Mouse (Mus musculus) skeletal muscle tissue, adult 2 months (tissue): ENCODE results near the gene Nr0b2.
"Not testable (repeated sequence)": the region's sequence is repeated elsewhere in the genome, so short reads cannot be mapped to it uniquely, and the experiment has no call there.

Experiments
- DNase-seq: peaks from one replicate; pipeline ENCODE4 v3.0.0-alpha.2; 2012; ENCODE audit warnings: low read depth, low spot score

The Nr0b2 gene

DNA sequence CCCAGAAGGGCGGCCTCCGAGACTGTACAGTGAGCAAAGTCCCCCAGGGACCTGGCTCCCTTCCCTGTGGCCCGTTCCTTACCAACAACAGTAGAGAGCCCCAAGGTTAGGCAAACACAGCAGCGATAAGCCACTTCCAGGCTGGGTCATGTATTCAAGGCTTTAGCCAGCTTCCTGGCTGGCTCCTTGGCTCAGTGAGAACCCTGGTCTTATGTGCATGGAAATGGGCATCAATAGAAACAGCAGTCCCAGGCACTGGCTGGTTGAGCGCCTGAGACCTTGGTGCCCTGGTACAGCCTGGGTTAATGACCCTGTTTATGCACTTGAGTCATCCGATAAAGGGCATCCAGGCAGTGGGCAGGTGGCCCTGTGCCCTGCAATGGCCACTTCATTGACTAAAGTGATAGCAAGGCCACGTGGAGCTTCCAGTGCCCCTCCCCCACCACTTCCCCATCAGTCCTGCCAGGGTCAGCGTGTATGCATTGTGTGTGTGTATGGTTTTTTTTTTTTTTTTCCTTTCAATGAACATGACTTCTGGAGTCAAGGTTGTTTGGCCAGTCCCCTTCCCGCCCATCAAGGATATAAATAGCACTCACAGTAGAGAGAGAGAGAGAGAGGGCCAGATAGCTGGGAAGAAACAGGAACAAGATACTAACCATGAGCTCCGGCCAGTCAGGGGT is at the start of gene Nr0b2:
TSS of gene Nr0b2 (plus strand) at position 609 of the 680 bp plus-strand sequence.
- no peak for DNase-seq

- DNase-seq = no peak
These were observed 48.9 kb upstream of the Nr0b2 start for GRCm38 (mm10) chr4:133504300-133504699.

DNA sequence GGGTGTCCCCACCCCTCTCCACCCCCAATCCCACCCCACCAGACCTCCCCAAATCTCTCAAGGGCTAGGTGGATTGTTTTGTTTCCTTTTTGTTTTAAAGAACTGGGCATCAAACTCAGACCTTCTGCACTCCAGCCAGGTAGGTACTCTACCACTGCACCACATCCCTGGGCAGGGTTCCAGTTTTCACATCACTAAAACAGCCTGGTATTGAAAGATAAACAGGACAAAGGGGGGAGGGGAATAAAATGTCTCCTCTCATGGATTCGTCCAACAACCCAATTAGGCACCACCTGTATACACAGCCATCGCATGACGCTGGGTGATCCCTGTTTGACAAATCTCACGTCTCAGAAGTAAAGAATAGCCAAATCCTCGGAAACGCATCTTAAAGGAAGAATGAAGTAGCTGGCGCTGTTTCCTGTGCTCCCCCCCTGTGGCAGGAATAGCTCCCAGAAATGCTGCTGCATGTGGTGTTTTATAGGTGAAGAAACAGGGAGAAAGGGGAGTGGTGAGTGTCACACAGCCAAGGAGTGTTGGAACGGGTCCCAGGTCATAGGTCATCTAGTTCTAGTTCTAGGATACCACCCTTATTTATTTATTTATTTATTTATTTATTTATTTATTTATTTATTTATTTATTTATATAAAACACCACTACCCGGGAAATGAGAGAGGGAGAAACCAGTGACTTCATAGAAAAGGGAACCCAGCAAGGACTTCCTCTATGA is 48.3 kb upstream of the Nr0b2 start:
- DNase-seq = no peak

GRCm38 (mm10) chr4:133506573-133506972 is 46.6 kb upstream of the Nr0b2 start:
- DNase-seq = no peak

- DNase-seq = no peak
These were observed 44.2 kb upstream of the Nr0b2 start for GRCm38 (mm10) chr4:133508990-133509389.

DNA sequence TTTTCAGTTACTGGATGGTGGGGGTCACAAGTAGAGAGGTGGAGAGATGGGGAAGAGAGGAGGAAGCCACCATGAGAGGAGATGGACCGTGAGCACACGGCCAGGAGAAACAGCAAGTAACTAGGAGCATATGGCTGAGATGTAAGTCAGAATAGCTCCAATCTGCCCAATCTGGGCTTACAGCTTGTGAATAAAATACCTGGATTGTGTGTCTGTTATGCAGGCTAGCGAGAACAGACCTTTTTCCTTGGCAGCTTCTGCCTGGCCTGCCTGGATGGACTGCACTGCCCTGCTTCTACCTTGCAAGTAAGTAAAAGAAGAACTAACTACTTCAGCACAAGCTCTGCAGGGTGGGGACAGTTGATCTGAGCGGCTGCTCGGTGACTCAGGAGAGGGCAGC is 42.1 kb upstream of the Nr0b2 start:
- DNase-seq = no peak

DNA sequence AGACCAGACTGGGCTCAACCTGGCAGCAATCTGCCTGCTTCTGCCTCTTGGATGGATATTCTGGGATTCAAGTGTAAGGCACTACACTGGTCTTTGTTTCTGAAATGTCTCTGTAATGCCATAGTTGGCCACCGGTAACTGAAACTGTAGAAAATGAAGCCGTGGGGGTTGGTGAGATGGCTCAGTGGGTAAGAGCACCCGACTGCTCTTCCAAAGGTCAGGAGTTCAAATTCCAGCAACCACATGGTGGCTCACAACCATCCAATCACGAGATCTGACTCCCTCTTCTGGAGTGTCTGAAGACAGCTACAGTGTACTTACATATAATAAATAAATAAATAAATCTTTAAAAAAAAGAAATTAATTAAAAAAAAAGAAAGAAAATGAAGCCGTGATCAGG is 40.7 kb upstream of the Nr0b2 start:
- not testable (repeated sequence) for DNase-seq

- peak; percentile 37 for DNase-seq
These were observed 40.2 kb upstream of the Nr0b2 start for GRCm38 (mm10) chr4:133512972-133513371.

GRCm38 (mm10) chr4:133518601-133519368 is 34.4 kb upstream of the Nr0b2 start, which contains the start of gene Kdf1:
TSS of gene Kdf1 (plus strand) at chr4:133518963.
- DNase-seq = no peak

- no peak for DNase-seq
These were observed 33.9 kb upstream of the Nr0b2 start for GRCm38 (mm10) chr4:133519369-133519665.

- DNase-seq = no peak
These were observed 31.7 kb upstream of the Nr0b2 start for GRCm38 (mm10) chr4:133521502-133521901.

DNA sequence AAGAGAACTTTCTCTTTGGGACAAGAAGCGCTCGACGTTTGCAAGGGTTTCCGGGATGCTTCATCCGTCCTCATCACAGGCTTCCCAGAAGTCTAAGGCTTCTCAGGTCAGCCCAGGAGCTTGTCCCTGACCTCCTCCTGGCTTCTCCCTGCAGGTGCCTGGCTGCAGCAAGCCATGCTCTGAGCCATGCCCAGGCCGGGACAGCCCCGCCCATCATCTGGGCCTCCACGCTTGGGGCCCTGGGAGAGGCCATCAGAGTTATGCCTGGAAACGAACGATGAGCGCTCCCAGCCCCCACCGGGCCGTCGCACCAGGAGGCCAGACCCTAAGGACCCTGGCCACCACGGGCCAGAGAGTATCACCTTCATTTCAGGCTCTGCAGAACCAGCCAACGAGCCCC is 25.4 kb upstream of the Nr0b2 start:
- no peak for DNase-seq

- DNase-seq = no peak
These were observed 20.4 kb upstream of the Nr0b2 start for GRCm38 (mm10) chr4:133532777-133533176.

DNA sequence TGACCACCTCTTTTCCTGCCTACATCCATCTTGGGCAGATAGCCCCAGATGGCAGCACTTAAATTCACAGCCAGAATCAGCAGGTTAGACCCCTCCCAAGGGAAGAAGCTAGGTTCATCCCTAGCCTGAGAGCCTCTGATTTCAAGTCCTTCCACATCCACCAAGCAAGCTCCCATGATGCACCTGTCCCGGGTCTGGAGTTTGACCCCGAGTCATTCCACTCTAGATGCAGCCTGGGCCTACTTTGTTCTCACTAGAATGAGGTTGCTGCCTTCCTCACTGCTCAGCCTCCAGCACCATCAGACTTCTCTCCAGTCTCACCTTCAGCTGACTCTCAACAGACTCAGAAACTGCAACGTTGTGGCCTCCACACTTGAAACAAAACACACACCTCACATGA is 17.1 kb upstream of the Nr0b2 start:
- DNase-seq = no peak

DNA sequence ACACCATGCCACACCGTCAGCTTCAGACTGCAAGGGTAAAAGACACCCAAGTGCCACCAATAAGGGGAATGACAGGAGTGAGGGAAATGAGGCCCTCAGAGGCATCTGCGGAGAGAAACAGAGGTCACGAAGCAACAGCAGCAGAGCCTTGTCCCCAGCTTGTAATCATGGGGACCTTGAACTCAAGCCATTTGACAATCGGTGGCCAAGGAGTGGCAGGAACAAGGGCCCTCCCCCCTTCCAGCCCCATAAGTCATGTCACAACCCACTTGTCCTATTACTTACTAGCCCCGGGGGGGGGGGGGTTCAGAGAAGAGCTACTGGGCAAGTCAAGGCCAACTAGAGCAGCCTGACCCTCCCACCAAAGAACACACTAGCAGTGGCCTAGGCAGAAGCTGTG is 16.5 kb upstream of the Nr0b2 start:
- DNase-seq = no peak

DNA sequence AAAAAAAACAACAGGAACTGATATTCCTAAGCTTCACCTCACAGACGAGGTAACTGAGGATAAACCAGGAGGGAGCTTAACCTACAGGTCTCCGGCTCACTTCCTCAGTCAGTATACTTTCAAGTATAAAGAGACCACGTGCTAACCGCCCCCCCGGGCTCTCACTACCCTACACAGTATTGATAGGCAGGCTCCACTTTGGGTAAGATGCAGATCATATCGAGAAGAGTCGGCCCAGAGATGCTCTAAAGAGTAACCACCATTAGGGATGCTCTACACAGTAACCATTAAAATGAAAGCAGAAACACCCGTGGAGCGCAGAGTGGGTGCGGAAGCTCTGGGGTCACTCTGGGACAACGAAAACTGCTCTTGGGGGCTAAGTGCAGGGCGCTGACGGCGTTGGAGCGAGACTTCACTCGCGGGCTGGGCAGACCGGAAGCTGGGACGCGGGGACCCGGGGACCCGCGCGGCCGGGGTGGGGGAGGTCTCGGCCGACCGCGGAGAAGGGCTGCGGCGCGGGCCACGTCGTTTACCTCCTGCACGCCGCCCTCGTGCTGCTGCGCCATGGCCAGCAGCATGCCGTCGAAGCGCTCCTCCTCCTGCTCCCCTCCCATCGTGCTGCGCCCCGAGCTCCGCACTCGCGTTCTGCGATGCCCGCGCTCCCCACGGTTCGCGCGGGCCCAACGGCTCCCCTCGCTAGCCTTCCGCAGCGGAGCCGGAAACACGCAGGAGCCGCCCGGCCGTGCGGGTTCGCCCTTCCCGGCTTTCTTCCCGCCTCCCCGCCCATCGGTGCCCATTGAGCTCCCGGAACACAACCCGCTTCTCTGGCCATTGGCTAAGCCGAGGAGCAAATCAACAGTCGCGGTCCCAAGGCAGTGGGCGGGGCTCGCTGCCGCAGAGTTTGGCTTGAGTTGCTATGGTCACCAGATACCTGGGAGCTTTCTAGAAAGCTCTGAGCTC is 7.6 kb upstream of the Nr0b2 start, which contains the start of gene Nudc:
TSS of gene Nudc (minus strand) at position 725 of the 960 bp plus-strand sequence.
- DNase-seq = peak; percentile 90

DNA sequence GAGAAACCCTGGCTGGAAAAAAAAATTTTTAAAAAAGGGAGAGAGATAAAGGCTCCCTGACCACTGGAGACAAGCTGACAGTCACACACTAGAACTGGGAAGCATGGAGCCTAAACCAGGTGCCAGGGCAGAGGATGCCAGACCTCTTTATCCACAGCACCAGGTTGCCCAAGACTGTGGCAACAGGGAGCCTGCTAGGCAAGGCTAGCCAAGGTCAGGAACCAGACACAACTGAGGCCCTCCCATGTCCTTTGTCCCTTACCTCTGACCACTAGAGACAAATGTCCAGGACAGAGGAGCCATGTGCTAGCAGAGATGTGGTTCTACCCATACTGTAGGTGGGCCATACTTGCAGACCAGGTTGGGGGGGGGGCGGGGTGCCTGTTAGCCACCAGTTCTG is 1.1 kb upstream of the Nr0b2 start:
- no peak for DNase-seq

DNA sequence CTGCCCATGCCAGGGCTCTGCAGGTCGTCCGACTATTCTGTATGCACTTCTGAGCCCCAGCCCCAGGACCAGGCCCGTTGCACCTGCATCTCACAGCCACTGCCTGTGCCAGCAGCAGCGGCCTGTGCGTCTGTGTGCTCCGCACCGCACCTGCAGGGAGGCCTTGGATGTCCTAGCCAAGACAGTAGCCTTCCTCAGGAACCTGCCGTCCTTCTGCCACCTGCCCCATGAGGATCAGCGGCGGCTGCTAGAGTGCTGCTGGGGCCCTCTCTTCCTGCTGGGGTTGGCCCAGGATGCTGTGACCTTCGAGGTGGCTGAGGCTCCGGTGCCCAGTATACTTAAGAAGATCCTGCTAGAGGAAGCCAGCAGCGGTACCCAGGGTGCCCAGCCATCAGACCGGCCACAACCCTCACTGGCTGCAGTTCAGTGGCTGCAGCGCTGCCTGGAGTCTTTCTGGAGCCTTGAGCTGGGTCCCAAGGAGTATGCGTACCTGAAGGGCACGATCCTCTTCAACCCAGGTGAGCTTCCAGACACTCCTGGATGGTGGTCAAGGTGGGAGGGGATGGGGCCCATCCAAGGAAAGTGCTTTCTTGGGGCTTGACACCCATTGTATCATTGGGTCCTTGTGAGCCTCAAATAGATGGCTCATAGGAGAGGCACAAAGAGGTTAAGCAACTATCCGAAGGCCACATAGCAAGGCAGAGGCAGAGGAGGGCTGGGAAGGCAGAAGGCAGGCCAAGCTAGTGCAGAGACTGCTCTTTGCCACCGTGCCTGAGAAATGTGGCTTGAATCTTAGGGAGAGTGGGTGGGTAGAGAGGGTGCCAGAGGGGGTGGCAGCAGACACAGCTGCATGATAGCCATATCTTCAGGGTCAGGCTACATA is 513 bp downstream of the Nr0b2 start:
- DNase-seq = no peak

GRCm38 (mm10) chr4:133557041-133557717 is 4.0 kb downstream of the Nr0b2 start:
- no peak for DNase-seq

DNA sequence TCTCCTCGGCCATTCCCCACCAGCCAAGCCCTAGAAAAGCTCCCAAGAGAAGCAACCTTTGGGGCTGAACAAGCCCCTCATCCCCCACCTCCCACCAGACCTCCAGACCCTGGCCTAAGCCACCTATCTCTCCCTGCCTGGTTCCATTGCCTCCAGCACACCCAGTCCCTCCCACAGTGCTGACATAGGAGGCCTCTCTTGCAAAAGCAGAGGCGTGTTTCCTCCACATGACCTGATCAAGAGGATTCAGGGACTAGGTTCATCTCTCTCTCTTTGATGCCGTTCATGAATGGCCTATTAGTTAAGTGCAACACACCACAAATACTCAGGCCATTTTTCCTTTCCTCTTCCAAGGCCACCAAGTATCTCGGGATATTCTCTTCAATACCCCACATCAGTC is 6.7 kb downstream of the Nr0b2 start:
- no peak for DNase-seq
